Mouse (Mus musculus) left cerebral cortex, adult 2 months (tissue): ENCODE data around the gene Scyl2. TPM values are rescaled to one million over a fixed set of nuclear protein-coding genes. Genes with fewer than 3 reads are reported as not detected.
A peak's percentile ranks its signal among the peaks of the same experiment; 100 is the strongest.

ENCODE experiments used
- DNase-seq, 2 experiments: peaks; one replicate each; pipeline ENCODE4 v3.0.0; 2021 to 2022; ENCODE audit warnings: low spot score in 2 of 2, mixed read lengths in 1 of 2; ENCODE audit errors: extremely low spot score in 1 of 2
- H3K27ac ChIP-seq: fragments of 200-600 bp; 2 replicates; pipeline ENCODE4 v1.8.1; 2022
- H3K4me3 ChIP-seq: fragments of 200-600 bp; 2 replicates; pipeline ENCODE4 v1.8.1; 2022
- CTCF ChIP-seq: fragments of 200-600 bp; IDR thresholded peaks from 2 replicates; pipeline ENCODE4 v1.8.1; 2022; ENCODE audit warnings: antibody characterized with exemption, mild to moderate bottlenecking, moderate library complexity
- intact Hi-C: fragments of 180-260 bp; cut with DNase I; formaldehyde crosslinking; loops from one replicate; pipeline ENCODE4 v1.15.1; 2025
- total RNA-seq, 2 experiments: library from RNA; stranded (reverse); gene quantifications; 2 replicates each; pipeline ENCODE4 v1.2.3; 2021

The Scyl2 gene
- total RNA-seq, 2 experiments from 2014 or later, result 34.2 to 34.7 TPM

- no peak for TF ChIP-seq CTCF
- no peak overlapping the region for H3K4me3 ChIP-seq
- no peak overlapping the region for H3K27ac ChIP-seq
- intact Hi-C loops, result no loop called here
- DNase-seq, result no peak
These were observed 18.5 kb downstream of the Scyl2 start for GRCm38 (mm10) chr10:89667571-89667970.

GRCm38 (mm10) chr10:89665679-89666078, 20.4 kb downstream of the Scyl2 start:
- no peak overlapping the region; the same call in 1 of the 2 replicates for H3K27ac ChIP-seq
- TF ChIP-seq CTCF, result no peak
- intact Hi-C loops, result no loop called here
- DNase-seq, result no peak
- no peak overlapping the region for H3K4me3 ChIP-seq

GRCm38 (mm10) chr10:89664977-89665645, 21.0 kb downstream of the Scyl2 start:
- DNase-seq, result no peak
- Histone ChIP-seq H3K27ac (no peak overlapping the region), H3K4me3 (no peak overlapping the region)
- intact Hi-C loops, result no loop called here
- no peak for TF ChIP-seq CTCF

- DNase-seq, result no peak
These were observed 29.7 kb downstream of the Scyl2 start for GRCm38 (mm10) chr10:89656366-89656765.

GRCm38 (mm10) chr10:89652912-89653311, 33.2 kb downstream of the Scyl2 start:
- Histone ChIP-seq H3K27ac (no peak overlapping the region), H3K4me3 (no peak overlapping the region)
- no peak for TF ChIP-seq CTCF
- intact Hi-C loops, result no loop called here
- DNase-seq, result no peak

More at GRCm38 (mm10) chr10:89656366-89656765, 29.7 kb downstream of the Scyl2 start:
- intact Hi-C loops, result no loop called here
- no peak overlapping the region for H3K4me3 ChIP-seq
- H3K27ac ChIP-seq, result no peak overlapping the region
- no peak for TF ChIP-seq CTCF

- no peak for TF ChIP-seq CTCF
- intact Hi-C loops, result no loop called here
- Histone ChIP-seq H3K27ac (no peak overlapping the region), H3K4me3 (no peak overlapping the region)
- no peak for DNase-seq
These were observed 34.4 kb downstream of the Scyl2 start for GRCm38 (mm10) chr10:89651691-89652090.

GRCm38 (mm10) chr10:89646918-89647317, 39.2 kb downstream of the Scyl2 start:
- DNase-seq, result no peak
- intact Hi-C loops, result no loop called here
- no peak for TF ChIP-seq CTCF
- H3K4me3 ChIP-seq, result no peak overlapping the region
- H3K27ac ChIP-seq, result no peak overlapping the region

GRCm38 (mm10) chr10:89637001-89637400, 49.1 kb downstream of the Scyl2 start:
- Histone ChIP-seq H3K4me3 (no peak overlapping the region), H3K27ac (no peak overlapping the region)
- no peak for DNase-seq
- intact Hi-C loops, result loop anchor here (10.0 kb wide), 1 partner anchor 812 kb away; the partner anchor contains the start of gene Utp20
- no peak for TF ChIP-seq CTCF

GRCm38 (mm10) chr10:89635018-89635417, 51.1 kb downstream of the Scyl2 start:
- H3K4me3 ChIP-seq, result no peak overlapping the region
- TF ChIP-seq CTCF, result peak; percentile 47
- intact Hi-C loops, result loop anchor here (10.0 kb wide), 1 partner anchor 810 kb away; the partner anchor contains the start of gene Utp20
- no peak overlapping the region for H3K27ac ChIP-seq
- peak in 1 of 2 experiments; percentile 21 for DNase-seq

GRCm38 (mm10) chr10:89633736-89634426, 52.2 kb downstream of the Scyl2 start:
- Histone ChIP-seq H3K27ac (no peak overlapping the region), H3K4me3 (no peak overlapping the region)
- TF ChIP-seq CTCF, result no peak
- intact Hi-C loops, result loop anchor here (10.0 kb wide), 1 partner anchor 809 kb away; the partner anchor contains the start of gene Utp20
- DNase-seq, result no peak

- intact Hi-C loops, result loop anchor here (10.0 kb wide), 1 partner anchor 808 kb away; the partner anchor contains the start of gene Utp20
- TF ChIP-seq CTCF, result no peak
These were observed 53.0 kb downstream of the Scyl2 start for GRCm38 (mm10) chr10:89633121-89633520.

GRCm38 (mm10) chr10:89631831-89632230, 54.3 kb downstream of the Scyl2 start:
- DNase-seq, result no peak
- intact Hi-C loops, result loop anchor here (2.0 to 10.0 kb wide), 2 partner anchors 305 to 807 kb away; partner anchors contain the start of gene Utp20
- Histone ChIP-seq H3K4me3 (no peak overlapping the region), H3K27ac (no peak overlapping the region)
- no peak for TF ChIP-seq CTCF

More at GRCm38 (mm10) chr10:89633121-89633520, 53.0 kb downstream of the Scyl2 start:
- no peak for DNase-seq
- Histone ChIP-seq H3K4me3 (no peak overlapping the region), H3K27ac (no peak overlapping the region)
